Mouse (Mus musculus): ENCODE data around the gene Sema6d.

- TF ChIP-seq CTCF (IDR thresholded peaks at IDR 0.05; ENCODE audit: low read depth) (no peak), EP300 (IDR thresholded peaks at IDR 0.05; ENCODE audit: low read depth) (no peak)
Measured at GRCm38 (mm10) chr2:124243608-124244007, 153.8 kb downstream of the Sema6d start.
